Mouse (Mus musculus): ENCODE data around the gene Adgrg6. TPM values are rescaled to one million over a fixed set of nuclear protein-coding genes. Genes with fewer than 3 reads are reported as not detected.

Gene Adgrg6
- polyA plus RNA-seq, 1 experiment from 2014 or later, result 0.50 TPM

DNA sequence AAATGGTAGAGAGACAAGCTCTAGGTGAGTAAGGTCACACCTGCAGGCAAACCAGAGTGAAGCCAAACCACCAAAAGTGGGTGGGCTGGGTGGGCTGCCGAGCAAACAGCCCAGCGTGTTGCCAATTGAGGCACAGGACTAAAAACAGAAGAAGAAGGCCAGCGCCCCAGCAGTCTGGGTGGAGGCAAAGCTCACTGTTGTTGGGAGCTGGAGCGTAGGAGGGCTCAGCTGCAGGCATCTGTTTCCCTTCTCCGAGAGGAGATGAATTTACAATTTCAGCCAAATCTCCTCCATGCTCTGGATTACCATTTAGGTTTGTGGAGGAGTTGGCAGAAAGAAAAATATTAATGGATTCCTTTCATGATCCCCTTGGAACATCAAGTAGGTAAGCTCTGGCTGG lies 64.5 kb downstream of the Adgrg6 start:
- Histone ChIP-seq H3K9me3 (no peaks in the 10 kb centered on the region), H3K36me3 (no peaks in the 10 kb centered on the region), H3K9ac (replicated peaks) (no peak overlapping the region), H3K27me3 (no peaks in the 10 kb centered on the region), H3K4me1 (no peaks in the 10 kb centered on the region), H3K4me3 (no peak overlapping the region), H3K27ac (replicated peaks) (no peak overlapping the region), H3K4me2 (replicated peaks) (no peak overlapping the region)
- ATAC-seq (replicated peaks), result no peak
- 68% methylated on average over 5 of the region's 5 CpGs for WGBS

- WGBS, result 69% methylated on average over 1 of the region's 1 CpGs
- Histone ChIP-seq H3K36me3 (no peaks in the 10 kb centered on the region), H3K27me3 (no peaks in the 10 kb centered on the region), H3K4me3 (no peak overlapping the region), H3K9ac (replicated peaks) (no peak overlapping the region), H3K27ac (replicated peaks) (no peak overlapping the region), H3K4me1 (peaks cover under 1% of the 10 kb centered on the region; the same call in 1 of the 2 replicates), H3K4me2 (replicated peaks) (no peak overlapping the region), H3K9me3 (no peaks in the 10 kb centered on the region)
- no peak for ATAC-seq (replicated peaks)
Measured at GRCm38 (mm10) chr10:14476393-14476792, 69.1 kb downstream of the Adgrg6 start.

DNA sequence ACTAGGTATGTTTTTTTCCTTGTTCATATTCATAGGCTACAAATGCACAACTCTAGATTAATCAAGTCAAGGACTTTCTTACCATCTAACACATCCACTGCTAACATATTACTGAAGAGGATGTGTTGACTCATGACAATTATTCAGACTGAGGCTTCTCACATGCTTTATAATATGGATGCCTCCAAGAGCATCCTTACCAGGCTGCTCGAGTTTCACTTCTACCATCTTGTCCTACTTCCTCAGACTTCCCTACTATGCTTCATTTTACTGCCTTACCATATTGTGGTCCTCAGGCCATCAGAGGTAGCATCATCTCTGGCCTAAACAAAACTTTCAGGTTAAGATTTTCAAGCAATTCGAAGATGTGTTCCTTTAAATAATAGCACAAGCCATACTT lies 69.8 kb downstream of the Adgrg6 start:
- Histone ChIP-seq H3K9ac (replicated peaks) (no peak overlapping the region), H3K4me1 (peaks cover 4% of the 10 kb centered on the region; the same call in 1 of the 2 replicates), H3K27me3 (no peaks in the 10 kb centered on the region), H3K36me3 (no peaks in the 10 kb centered on the region), H3K27ac (replicated peaks) (no peak overlapping the region), H3K4me2 (replicated peaks) (no peak overlapping the region), H3K4me3 (no peak overlapping the region), H3K9me3 (no peaks in the 10 kb centered on the region)
- ATAC-seq (replicated peaks), result no peak
- 91% methylated on average over 2 of the region's 2 CpGs for WGBS

DNA sequence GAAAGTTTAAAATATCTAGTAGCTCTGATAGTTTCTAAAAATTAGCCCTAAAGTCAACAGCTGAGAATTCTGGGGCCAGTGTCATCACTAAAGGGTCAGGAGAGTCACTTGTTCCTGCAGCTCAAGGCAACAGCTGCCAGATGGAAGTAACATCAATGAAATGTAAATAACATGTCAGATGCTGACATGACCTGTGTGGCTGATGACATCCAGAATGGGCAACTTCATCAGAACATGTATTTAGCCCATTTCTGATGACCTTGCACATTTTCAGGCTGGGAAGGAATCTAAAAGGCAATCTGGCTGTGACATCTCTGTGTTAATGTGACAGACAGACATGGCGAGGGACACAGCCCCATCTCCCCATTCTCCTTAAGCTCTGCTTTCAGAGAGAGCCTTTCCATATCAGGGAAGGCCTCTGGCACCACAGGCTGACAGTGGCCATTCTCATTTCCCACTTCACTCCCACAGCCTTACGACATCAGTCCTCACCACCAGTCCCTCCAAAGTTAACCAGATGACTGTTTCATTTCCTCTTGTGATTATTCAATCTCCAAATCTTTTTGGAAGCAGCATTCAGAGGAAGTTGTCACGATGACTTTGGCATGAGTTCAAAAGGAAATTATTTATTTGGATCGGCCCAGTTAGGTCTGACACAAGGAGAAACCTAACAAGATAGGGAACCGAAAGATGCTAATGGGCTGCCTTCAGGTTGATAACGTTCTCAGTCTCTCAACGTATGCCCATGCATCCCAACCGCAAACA lies 70.7 kb downstream of the Adgrg6 start:
- Histone ChIP-seq H3K4me2 (replicated peaks) (no peak overlapping the region), H3K4me1 (peaks cover 4% of the 10 kb centered on the region; the same call in 1 of the 2 replicates), H3K27ac (replicated peaks) (no peak overlapping the region), H3K9ac (replicated peaks) (no peak overlapping the region), H3K9me3 (no peaks in the 10 kb centered on the region), H3K4me3 (no peak overlapping the region), H3K36me3 (no peaks in the 10 kb centered on the region), H3K27me3 (no peaks in the 10 kb centered on the region)
- WGBS, result 87% methylated on average over 8 of the region's 8 CpGs
- ATAC-seq (replicated peaks), result no peak

DNA sequence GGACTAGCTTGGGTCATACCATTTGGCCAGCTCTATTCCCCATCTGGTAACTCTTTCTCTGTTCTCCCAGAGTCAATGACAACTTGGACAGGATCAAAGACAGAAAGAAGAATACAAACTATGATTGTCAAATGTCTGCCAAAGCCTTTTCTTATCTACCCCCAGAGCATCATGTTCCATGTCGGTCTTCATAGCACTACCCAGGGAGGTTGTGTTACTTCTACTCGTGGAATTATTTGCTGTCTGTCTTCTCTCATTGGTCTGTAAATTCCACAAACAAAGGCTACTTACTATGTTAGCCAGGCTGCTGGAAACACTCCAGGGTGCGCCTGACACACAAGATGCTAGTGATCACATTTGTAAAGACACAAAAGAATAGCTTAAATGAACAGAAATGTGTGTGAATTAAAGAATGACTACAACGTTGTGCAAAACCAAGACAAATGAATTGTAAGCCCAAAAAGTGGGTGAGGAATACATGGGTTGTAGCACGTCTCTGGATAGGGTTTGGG lies 74.4 kb downstream of the Adgrg6 start:
- no peaks in the 10 kb centered on the region for H3K36me3 ChIP-seq
- no peak overlapping the region for H3K27ac ChIP-seq (replicated peaks)
- no peak overlapping the region for H3K9ac ChIP-seq (replicated peaks)
- no peak for ATAC-seq (replicated peaks)
- 28% methylated on average over 5 of the region's 5 CpGs for WGBS
- peaks cover 4% of the 10 kb centered on the region; the same call in 1 of the 2 replicates for H3K4me1 ChIP-seq
- H3K27me3 ChIP-seq, result no peaks in the 10 kb centered on the region
- no peaks in the 10 kb centered on the region for H3K9me3 ChIP-seq
- H3K4me3 ChIP-seq, result no peak overlapping the region
- no peak overlapping the region for H3K4me2 ChIP-seq (replicated peaks)

- Histone ChIP-seq H3K4me2 (replicated peaks) (no peak overlapping the region), H3K9me3 (no peaks in the 10 kb centered on the region), H3K27me3 (no peaks in the 10 kb centered on the region), H3K9ac (replicated peaks) (no peak overlapping the region), H3K4me1 (peaks cover 4% of the 10 kb centered on the region; the same call in 1 of the 2 replicates), H3K4me3 (no peak overlapping the region), H3K27ac (replicated peaks) (no peak overlapping the region), H3K36me3 (no peaks in the 10 kb centered on the region)
- no peak for ATAC-seq (replicated peaks)
- 88% methylated on average over 10 of the region's 10 CpGs for WGBS
Measured at GRCm38 (mm10) chr10:14468623-14469022, 76.8 kb downstream of the Adgrg6 start.

GRCm38 (mm10) chr10:14463796-14464511 lies 81.5 kb downstream of the Adgrg6 start:
- ATAC-seq (replicated peaks), result no peak
- Histone ChIP-seq H3K4me1 (no peaks in the 10 kb centered on the region), H3K9ac (replicated peaks) (no peak overlapping the region), H3K9me3 (no peaks in the 10 kb centered on the region), H3K27me3 (no peaks in the 10 kb centered on the region), H3K27ac (replicated peaks) (no peak overlapping the region), H3K36me3 (no peaks in the 10 kb centered on the region), H3K4me2 (replicated peaks) (no peak overlapping the region), H3K4me3 (no peak overlapping the region)
- WGBS, result 92% methylated on average over 4 of the region's 4 CpGs

- H3K9me3 ChIP-seq, result no peaks in the 10 kb centered on the region
- H3K4me1 ChIP-seq, result no peaks in the 10 kb centered on the region
- 73% methylated on average over 4 of the region's 4 CpGs for WGBS
- no peak overlapping the region for H3K4me3 ChIP-seq
- H3K36me3 ChIP-seq, result no peaks in the 10 kb centered on the region
- no peak overlapping the region for H3K9ac ChIP-seq (replicated peaks)
- no peaks in the 10 kb centered on the region for H3K27me3 ChIP-seq
- no peak for ATAC-seq (replicated peaks)
- no peak overlapping the region for H3K4me2 ChIP-seq (replicated peaks)
- no peak overlapping the region for H3K27ac ChIP-seq (replicated peaks)
Measured at GRCm38 (mm10) chr10:14460933-14461514, 84.4 kb downstream of the Adgrg6 start.

DNA sequence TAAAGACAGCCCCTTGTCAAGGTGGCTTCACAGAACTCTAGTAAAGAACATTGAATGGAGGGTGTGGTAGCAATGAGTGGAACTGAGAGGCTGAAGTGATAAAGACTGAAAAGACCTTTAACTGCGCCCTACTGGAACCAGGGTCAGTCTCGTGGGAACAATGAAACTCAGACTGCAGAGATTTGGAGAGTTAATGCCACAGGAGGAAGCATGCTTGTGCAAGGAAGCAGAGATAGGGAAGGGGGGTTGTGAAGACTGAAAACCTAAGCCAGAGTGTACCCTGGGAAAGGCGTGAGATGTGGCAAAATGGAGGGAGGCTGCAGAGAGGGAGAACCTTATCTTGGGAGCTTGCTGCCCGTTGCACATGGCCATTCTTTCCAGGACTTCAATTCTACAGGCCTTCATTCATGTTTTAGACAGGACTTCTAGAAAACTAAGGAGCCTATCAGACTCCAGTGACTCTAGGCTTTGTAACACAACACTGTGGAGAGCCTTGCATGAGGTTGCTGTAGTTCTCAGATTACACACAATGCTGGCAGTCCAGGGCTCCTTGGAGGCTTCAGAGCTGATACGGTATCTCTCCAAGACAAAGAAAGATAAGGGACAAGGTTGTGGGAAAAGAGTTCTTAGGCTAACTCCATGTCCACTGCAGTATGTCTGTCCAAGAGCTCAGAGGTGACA lies 85.1 kb downstream of the Adgrg6 start:
- ATAC-seq (replicated peaks), result no peak
- Histone ChIP-seq H3K27me3 (no peaks in the 10 kb centered on the region), H3K9me3 (no peaks in the 10 kb centered on the region), H3K27ac (replicated peaks) (no peak overlapping the region), H3K36me3 (no peaks in the 10 kb centered on the region), H3K9ac (replicated peaks) (no peak overlapping the region), H3K4me1 (no peaks in the 10 kb centered on the region), H3K4me2 (replicated peaks) (no peak overlapping the region), H3K4me3 (no peak overlapping the region)
- 71% methylated on average over 5 of the region's 5 CpGs for WGBS

- ATAC-seq (replicated peaks), result no peak
- no peak overlapping the region for H3K4me2 ChIP-seq (replicated peaks)
- H3K4me1 ChIP-seq, result no peaks in the 10 kb centered on the region
- no peak overlapping the region for H3K9ac ChIP-seq (replicated peaks)
- no peaks in the 10 kb centered on the region for H3K27me3 ChIP-seq
- 84% methylated on average over 7 of the region's 7 CpGs for WGBS
- H3K4me3 ChIP-seq, result no peak overlapping the region
- no peaks in the 10 kb centered on the region for H3K9me3 ChIP-seq
- H3K36me3 ChIP-seq, result no peaks in the 10 kb centered on the region
- no peak overlapping the region for H3K27ac ChIP-seq (replicated peaks)
Measured at GRCm38 (mm10) chr10:14459819-14460218, 85.6 kb downstream of the Adgrg6 start.

DNA sequence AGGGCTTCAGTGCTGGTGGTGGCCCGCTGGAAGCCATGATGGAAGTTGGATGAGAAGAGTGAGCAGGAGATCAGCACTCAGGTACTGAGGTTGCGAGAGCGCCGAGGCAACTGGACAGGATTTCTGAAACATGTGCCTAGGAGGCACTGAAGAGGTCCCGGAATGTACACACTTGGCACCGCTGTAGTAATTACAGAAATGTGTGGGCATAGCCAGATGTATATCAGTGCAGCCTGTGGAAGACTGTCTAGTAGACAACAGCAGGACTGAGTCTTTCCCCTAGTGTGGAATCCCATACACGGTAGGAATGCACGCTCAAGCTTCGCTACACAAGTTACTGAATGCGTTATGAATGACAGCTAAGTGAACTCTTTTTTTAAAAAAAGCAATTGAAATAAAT lies 86.1 kb downstream of the Adgrg6 start:
- WGBS, result 96% methylated on average over 10 of the region's 10 CpGs
- no peaks in the 10 kb centered on the region for H3K36me3 ChIP-seq
- H3K9me3 ChIP-seq, result no peaks in the 10 kb centered on the region
- H3K4me1 ChIP-seq, result no peaks in the 10 kb centered on the region
- H3K4me3 ChIP-seq, result no peak overlapping the region
- no peaks in the 10 kb centered on the region for H3K27me3 ChIP-seq
- H3K9ac ChIP-seq (replicated peaks), result no peak overlapping the region
- no peak overlapping the region for H3K4me2 ChIP-seq (replicated peaks)
- H3K27ac ChIP-seq (replicated peaks), result no peak overlapping the region
- no peak for ATAC-seq (replicated peaks)

GRCm38 (mm10) chr10:14454481-14454880 lies 91.0 kb downstream of the Adgrg6 start:
- Histone ChIP-seq H3K27ac (replicated peaks) (no peak overlapping the region), H3K4me1 (no peaks in the 10 kb centered on the region), H3K4me2 (replicated peaks) (no peak overlapping the region), H3K27me3 (no peaks in the 10 kb centered on the region), H3K4me3 (no peak overlapping the region), H3K9ac (replicated peaks) (no peak overlapping the region), H3K36me3 (no peaks in the 10 kb centered on the region), H3K9me3 (no peaks in the 10 kb centered on the region)
- WGBS, result 76% methylated on average over 4 of the region's 4 CpGs
- ATAC-seq (replicated peaks), result no peak
